Mouse (Mus musculus): ENCODE measurements at regions not wholly inside any gene's neighbourhood (a gene's known extent, or its start where the extent isn't known, plus 50 kb on each side); places are given as distances from the start of the nearest gene placed in this dataset.

GRCm38 (mm10) chr1:120758762-120759161 lies 156.5 kb downstream of the En1 start:
- ATAC-seq (replicated peaks; ENCODE audit: poor library complexity, severe bottlenecking), result no peak

- no peak for ATAC-seq (replicated peaks; ENCODE audit: poor library complexity, severe bottlenecking)
These were observed 157.2 kb downstream of the En1 start for GRCm38 (mm10) chr1:120759380-120759779.

- no peak for ATAC-seq (replicated peaks; ENCODE audit: poor library complexity, severe bottlenecking)
These were observed 159.1 kb downstream of the En1 start for GRCm38 (mm10) chr1:120761364-120761763.

- ATAC-seq (replicated peaks; ENCODE audit: poor library complexity, severe bottlenecking), result no peak
These were observed 160.3 kb downstream of the En1 start for GRCm38 (mm10) chr1:120762498-120762897.

- ATAC-seq (replicated peaks; ENCODE audit: poor library complexity, severe bottlenecking), result no peak
These were observed 160.8 kb downstream of the En1 start for GRCm38 (mm10) chr1:120762921-120763595.

GRCm38 (mm10) chr1:120767054-120767453 lies 164.8 kb downstream of the En1 start:
- ATAC-seq (replicated peaks; ENCODE audit: poor library complexity, severe bottlenecking), result no peak

GRCm38 (mm10) chr1:120771269-120771668 lies 169.1 kb downstream of the En1 start:
- ATAC-seq (replicated peaks; ENCODE audit: poor library complexity, severe bottlenecking), result no peak

- ATAC-seq (replicated peaks; ENCODE audit: poor library complexity, severe bottlenecking), result no peak
These were observed 174.7 kb downstream of the En1 start for GRCm38 (mm10) chr1:120776906-120777305.

- ATAC-seq (replicated peaks; ENCODE audit: poor library complexity, severe bottlenecking), result no peak
These were observed 175.2 kb downstream of the En1 start for GRCm38 (mm10) chr1:120777468-120777867.

GRCm38 (mm10) chr1:120795245-120795644 lies 193.0 kb downstream of the En1 start:
- no peak for ATAC-seq (replicated peaks; ENCODE audit: poor library complexity, severe bottlenecking)

- no peak for ATAC-seq (replicated peaks; ENCODE audit: poor library complexity, severe bottlenecking)
These were observed 199.2 kb downstream of the En1 start for GRCm38 (mm10) chr1:120801248-120801979.

GRCm38 (mm10) chr1:120801980-120802364 lies 199.8 kb downstream of the En1 start:
- no peak for ATAC-seq (replicated peaks; ENCODE audit: poor library complexity, severe bottlenecking)

GRCm38 (mm10) chr1:120814441-120814840 lies 212.2 kb downstream of the En1 start:
- ATAC-seq (replicated peaks; ENCODE audit: poor library complexity, severe bottlenecking), result no peak

GRCm38 (mm10) chr1:120816237-120816820 lies 214.1 kb downstream of the En1 start:
- ATAC-seq (replicated peaks; ENCODE audit: poor library complexity, severe bottlenecking), result no peak

- ATAC-seq (replicated peaks; ENCODE audit: poor library complexity, severe bottlenecking), result no peak
These were observed 215.3 kb downstream of the En1 start for GRCm38 (mm10) chr1:120817563-120817962.

GRCm38 (mm10) chr1:120831975-120832374 lies 229.8 kb downstream of the En1 start:
- ATAC-seq (replicated peaks; ENCODE audit: poor library complexity, severe bottlenecking), result no peak

GRCm38 (mm10) chr1:120842596-120842995 lies 240.4 kb downstream of the En1 start:
- no peak for ATAC-seq (replicated peaks; ENCODE audit: poor library complexity, severe bottlenecking)

- ATAC-seq (replicated peaks; ENCODE audit: poor library complexity, severe bottlenecking), result no peak
These were observed 243.9 kb downstream of the En1 start for GRCm38 (mm10) chr1:120846146-120846545.

- ATAC-seq (replicated peaks; ENCODE audit: poor library complexity, severe bottlenecking), result no peak
These were observed 249.8 kb downstream of the En1 start for GRCm38 (mm10) chr1:120851860-120852503.

GRCm38 (mm10) chr1:120857566-120857965 lies 255.3 kb downstream of the En1 start:
- no peak for ATAC-seq (replicated peaks; ENCODE audit: poor library complexity, severe bottlenecking)

GRCm38 (mm10) chr1:120859546-120859945 lies 257.3 kb downstream of the En1 start:
- ATAC-seq (replicated peaks; ENCODE audit: poor library complexity, severe bottlenecking), result no peak

Data from granulocyte monocyte progenitor cell, adult 5-6 weeks (primary cell).